Mouse (Mus musculus) stomach, embryonic 15.5 days (tissue): ENCODE results near the gene Ugt1a1. TPM values are rescaled to one million over a fixed set of nuclear protein-coding genes. Genes with fewer than 3 reads are reported as not detected.

Source experiments
- ATAC-seq: fragments of 200-750 bp; cut with Nextera tagmentation; 2 replicates; pipeline ENCODE4 v1.8.0; 2017; ENCODE audit warnings: low read depth, moderate number of reproducible peaks, moderate TSS enrichment; ENCODE audit not compliant: insufficient read depth, low FRiP score
- H3K27ac ChIP-seq: fragments of 300-500 bp; sonication (generic); 2 replicates; pipeline ENCODE4 v1.5.1; 2015; ENCODE audit warnings: mild to moderate bottlenecking, inconsistent platforms
- H3K27me3 ChIP-seq: fragments of 300-500 bp; sonication (generic); replicated peaks from 2 replicates; pipeline ENCODE4 v1.6.1; 2015; ENCODE audit warnings: inconsistent platforms
- H3K36me3 ChIP-seq: fragments of 300-500 bp; sonication (generic); 2 replicates; pipeline ENCODE4 v1.6.1; 2015; ENCODE audit warnings: inconsistent platforms
- H3K4me1 ChIP-seq: fragments of 300-500 bp; sonication (generic); 2 replicates; pipeline ENCODE4 v1.6.1; 2015; ENCODE audit warnings: inconsistent platforms
- H3K4me2 ChIP-seq: fragments of 300-500 bp; sonication (generic); 2 replicates; pipeline ENCODE4 v1.6.1; 2015; ENCODE audit warnings: mild to moderate bottlenecking, inconsistent platforms
- H3K4me3 ChIP-seq: fragments of 300-500 bp; sonication (generic); replicated peaks from 2 replicates; pipeline ENCODE4 v1.5.1; 2015; ENCODE audit warnings: inconsistent platforms
- H3K9ac ChIP-seq: fragments of 300-500 bp; sonication (generic); 2 replicates; pipeline ENCODE4 v1.6.1; 2015; ENCODE audit warnings: inconsistent platforms
- H3K9me3 ChIP-seq: fragments of 300-500 bp; sonication (generic); 2 replicates; pipeline ENCODE4 v1.6.1; 2016; ENCODE audit warnings: inconsistent platforms
- WGBS: fragments of 180-500 bp; shearing (Covaris S2); methylation state at CpG from one replicate; pipeline ENCODE4 v1.1.7; 2015; 5-methylcytosine and 5-hydroxymethylcytosine counted together
- polyA plus RNA-seq: library from polyadenylated mRNA; unstranded; fragments of >200 nt; fragmentation: Nextera tagmentation; extraction: Ambion mirVana; gene quantifications from 2 replicates; pipeline ENCODE4 v1.2.1, GENCODE M21; 2015

Ugt1a1 gene
- polyA plus RNA-seq, 1 experiment from 2014 or later: 5.3 TPM

DNA sequence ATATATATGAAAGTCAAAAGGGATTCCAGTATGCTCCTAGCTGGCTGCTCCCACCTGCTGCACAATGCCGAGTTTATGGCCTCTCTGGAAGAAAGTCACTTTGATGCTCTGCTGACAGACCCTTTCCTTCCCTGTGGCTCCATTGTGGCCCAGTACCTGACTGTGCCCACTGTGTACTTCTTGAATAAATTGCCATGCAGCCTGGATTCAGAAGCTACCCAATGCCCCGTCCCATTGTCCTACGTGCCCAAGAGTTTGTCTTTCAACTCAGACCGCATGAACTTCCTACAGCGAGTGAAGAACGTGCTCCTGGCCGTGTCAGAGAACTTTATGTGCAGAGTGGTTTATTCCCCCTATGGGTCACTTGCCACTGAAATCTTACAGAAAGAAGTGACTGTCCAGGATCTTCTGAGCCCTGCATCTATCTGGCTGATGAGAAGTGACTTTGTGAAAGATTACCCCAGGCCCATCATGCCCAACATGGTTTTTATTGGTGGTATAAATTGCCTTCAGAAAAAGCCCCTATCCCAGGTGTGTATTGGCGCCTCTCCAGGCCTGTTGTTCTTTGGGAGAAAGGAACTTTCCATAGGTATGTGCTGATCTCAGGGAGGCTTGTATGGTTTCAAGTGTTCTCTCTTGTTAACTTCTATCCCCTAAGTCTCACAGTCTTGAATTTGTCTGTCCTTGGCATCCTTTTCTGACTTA lies 734 bp downstream of the Ugt1a1 start:
- H3K36me3 ChIP-seq: no peaks in the 10 kb centered on the region
- 61% methylated on average over 8 of the region's 8 CpGs for WGBS
- 0 out of 2 replicates have a peak, but pooled peaks have one; percentile 6 for ATAC-seq
- no peak overlapping the region for H3K27ac ChIP-seq
- H3K4me1 ChIP-seq: no peaks in the 10 kb centered on the region
- no peaks in the 10 kb centered on the region for H3K27me3 ChIP-seq
- peaks cover 14% of the 10 kb centered on the region for H3K9me3 ChIP-seq
- H3K9ac ChIP-seq: no peak overlapping the region
- no peak overlapping the region for H3K4me2 ChIP-seq
- H3K4me3 ChIP-seq: no peak overlapping the region

DNA sequence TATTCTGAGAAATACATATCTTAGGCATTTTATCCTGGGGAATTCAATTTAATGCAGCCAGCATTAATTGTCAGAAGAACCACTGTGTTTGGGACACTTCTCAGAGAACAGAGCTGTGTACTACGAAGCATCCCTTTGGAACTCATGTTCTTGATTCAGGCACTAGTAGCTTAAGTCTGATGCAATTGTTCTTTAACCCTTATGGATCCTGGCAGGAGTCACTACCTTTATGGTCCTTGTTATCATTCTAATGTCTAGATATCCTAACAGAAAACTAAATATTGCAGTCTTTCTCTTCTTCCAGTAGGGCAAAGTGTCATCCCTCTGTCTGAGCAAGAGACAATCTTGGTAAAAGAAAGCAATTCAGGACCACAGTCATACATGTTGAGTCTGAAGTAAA lies 1.3 kb downstream of the Ugt1a1 start:
- no peaks in the 10 kb centered on the region for H3K27me3 ChIP-seq
- no peak overlapping the region for H3K4me3 ChIP-seq
- WGBS: 76% methylated on average over 1 of the region's 1 CpGs
- no peaks in the 10 kb centered on the region for H3K36me3 ChIP-seq
- peaks cover 16% of the 10 kb centered on the region for H3K9me3 ChIP-seq
- no peak overlapping the region for H3K4me2 ChIP-seq
- no peak for ATAC-seq
- H3K4me1 ChIP-seq: no peaks in the 10 kb centered on the region
- H3K9ac ChIP-seq: no peak overlapping the region
- no peak overlapping the region for H3K27ac ChIP-seq

DNA sequence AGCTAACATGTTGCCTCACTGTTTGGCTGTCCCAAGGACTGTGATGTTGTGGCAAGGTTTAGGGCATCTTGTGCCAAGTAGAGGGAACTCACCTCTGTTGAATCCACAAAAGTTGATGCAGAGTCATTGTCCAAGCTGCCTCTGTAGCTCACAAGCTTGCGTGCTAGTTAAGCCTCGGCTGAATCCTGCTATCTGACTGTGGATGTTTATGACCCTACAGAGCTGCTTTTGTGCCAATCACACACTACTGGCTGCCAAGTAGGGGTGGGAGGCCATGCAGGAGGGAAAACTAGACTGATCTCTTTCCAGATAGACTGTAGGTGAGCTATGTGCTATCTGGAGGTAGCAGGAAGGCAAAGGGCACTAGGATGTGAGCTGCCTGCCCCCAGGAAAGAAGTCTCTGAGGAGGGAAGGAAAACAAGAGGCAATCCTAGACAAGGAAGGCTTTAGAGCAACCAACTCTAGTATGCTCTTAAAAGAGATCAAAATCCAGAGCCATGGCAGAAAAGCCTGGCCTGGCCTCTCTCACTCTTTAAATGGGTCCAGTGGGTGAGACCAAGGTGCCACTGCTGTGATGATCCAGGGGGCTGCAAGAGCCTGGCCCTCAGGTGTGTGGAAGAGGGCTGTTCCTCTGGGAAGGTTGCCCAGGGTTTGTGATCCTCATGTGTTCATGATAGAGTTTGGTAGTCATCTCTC lies 2.2 kb downstream of the Ugt1a1 start:
- Histone ChIP-seq H3K4me2 (no peak overlapping the region), H3K9ac (no peak overlapping the region), H3K27me3 (no peaks in the 10 kb centered on the region), H3K36me3 (no peaks in the 10 kb centered on the region), H3K4me3 (no peak overlapping the region), H3K4me1 (no peaks in the 10 kb centered on the region), H3K9me3 (peaks cover 16% of the 10 kb centered on the region), H3K27ac (no peak overlapping the region)
- WGBS: 76% methylated on average over 2 of the region's 2 CpGs
- ATAC-seq: no peak

DNA sequence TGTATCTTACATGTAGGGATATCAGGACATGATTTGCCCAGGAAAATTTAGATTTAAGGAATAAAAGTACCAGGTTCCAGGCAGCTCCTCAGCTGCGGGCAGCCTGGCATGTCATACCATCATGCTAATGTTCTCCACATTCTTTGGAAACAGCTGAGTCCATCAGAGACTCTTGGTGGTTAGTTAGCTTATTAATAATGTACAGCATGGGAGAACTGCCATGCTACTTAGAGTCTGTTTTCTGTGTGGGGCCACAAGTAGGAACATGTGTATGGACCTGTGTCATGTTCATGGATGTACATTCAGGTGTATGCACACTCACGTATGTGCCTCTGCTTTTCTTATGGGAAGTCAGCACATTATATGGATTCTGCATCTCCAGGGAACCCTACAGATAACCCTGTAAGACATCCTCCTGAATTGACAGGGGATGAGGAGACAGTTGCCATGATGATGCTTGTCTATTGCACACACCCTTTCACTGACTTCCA lies 2.7 kb downstream of the Ugt1a1 start:
- Histone ChIP-seq H3K9ac (no peak overlapping the region), H3K27ac (no peak overlapping the region), H3K4me2 (no peak overlapping the region), H3K36me3 (no peaks in the 10 kb centered on the region), H3K27me3 (no peaks in the 10 kb centered on the region), H3K4me3 (no peak overlapping the region), H3K9me3 (peaks cover 16% of the 10 kb centered on the region), H3K4me1 (no peaks in the 10 kb centered on the region)
- ATAC-seq: no peak
- 74% methylated on average over 2 of the region's 2 CpGs for WGBS

DNA sequence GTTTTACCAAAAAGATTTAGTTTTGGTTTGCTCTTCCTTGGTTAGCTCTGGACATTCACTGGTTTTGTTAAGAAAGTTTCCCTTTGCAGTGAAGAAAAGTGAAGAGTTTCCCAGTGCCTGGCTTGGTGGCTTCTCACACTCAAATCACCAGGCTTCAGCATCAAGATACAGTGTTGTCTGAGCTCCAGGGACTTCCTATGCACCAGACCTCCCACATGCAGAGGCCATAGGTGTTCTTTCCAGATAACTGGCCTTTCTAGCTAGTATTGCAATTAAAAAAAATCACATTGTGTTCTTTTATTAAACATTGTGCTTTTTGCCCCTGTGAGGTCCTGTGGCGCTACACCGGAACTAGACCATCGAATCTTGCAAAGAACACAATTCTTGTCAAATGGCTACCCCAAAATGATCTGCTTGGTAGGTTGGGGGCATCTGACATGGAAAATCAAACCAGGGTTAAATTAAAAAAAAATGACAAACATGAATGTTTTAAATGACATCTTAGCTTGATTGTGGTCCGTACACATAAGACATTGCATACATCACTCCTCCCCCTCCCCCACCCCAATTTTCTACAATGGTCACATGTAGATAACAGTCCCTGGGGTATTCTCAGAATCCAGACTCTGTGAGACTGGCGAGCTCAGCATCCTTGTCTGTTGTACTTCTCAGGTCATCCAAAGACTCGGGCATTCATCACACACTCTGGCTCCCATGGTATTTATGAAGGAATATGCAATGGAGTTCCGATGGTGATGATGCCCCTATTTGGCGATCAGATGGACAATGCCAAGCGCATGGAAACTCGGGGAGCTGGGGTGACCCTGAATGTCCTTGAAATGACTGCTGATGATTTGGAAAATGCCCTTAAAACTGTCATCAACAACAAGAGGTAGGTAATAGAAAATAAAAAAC lies 4.0 kb downstream of the Ugt1a1 start:
- Histone ChIP-seq H3K36me3 (no peaks in the 10 kb centered on the region), H3K9ac (no peak overlapping the region), H3K4me1 (no peaks in the 10 kb centered on the region), H3K9me3 (peaks cover 16% of the 10 kb centered on the region), H3K4me2 (no peak overlapping the region), H3K27ac (no peak overlapping the region), H3K4me3 (no peak overlapping the region), H3K27me3 (no peaks in the 10 kb centered on the region)
- no peak for ATAC-seq
- WGBS: 70% methylated on average over 10 of the region's 10 CpGs

DNA sequence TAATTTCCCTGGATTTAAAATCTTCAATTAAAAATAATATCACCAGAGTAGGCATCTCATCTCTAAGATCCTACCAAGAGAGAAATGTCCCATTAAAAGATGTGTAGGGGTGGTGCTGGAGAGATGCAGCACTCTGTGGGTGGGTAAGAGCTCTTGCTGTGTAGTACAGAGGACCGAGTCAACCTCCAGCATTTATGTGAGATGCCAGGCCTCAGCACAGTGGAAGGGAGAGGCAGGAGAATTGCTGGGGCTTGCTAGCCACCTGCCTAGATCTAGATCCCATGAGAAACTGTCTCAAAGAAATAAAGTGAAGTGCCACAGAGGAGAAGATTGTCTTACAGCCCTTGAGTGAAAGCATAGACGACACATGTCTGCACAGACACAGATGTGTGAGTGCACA lies 4.8 kb downstream of the Ugt1a1 start:
- Histone ChIP-seq H3K36me3 (no peaks in the 10 kb centered on the region), H3K4me1 (no peaks in the 10 kb centered on the region), H3K27ac (no peak overlapping the region), H3K4me2 (no peak overlapping the region), H3K9ac (no peak overlapping the region), H3K9me3 (peaks cover 16% of the 10 kb centered on the region), H3K4me3 (no peak overlapping the region), H3K27me3 (no peaks in the 10 kb centered on the region)
- 60% methylated on average over 2 of the region's 2 CpGs for WGBS
- no peak for ATAC-seq

DNA sequence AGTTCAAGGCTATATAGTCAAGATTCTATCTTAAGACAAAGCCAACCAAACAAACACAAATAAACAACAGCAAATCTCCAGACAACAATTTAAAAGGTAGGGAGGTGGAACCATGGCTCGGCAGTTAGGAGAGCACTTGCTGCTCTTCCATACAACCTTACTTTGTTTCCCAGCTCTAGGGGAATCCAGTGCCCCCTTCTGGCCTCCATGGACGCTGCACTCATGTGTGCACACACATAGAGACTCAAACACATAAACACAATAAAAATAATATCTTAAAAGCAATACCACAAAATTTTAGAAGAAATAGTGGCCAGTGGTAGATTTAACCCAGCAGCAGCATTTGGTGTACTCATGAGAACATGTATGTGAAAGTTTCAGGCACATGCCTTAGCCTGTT lies 5.4 kb downstream of the Ugt1a1 start:
- Histone ChIP-seq H3K4me1 (no peaks in the 10 kb centered on the region), H3K4me3 (no peak overlapping the region), H3K4me2 (no peak overlapping the region), H3K27me3 (no peaks in the 10 kb centered on the region), H3K27ac (no peak overlapping the region), H3K9ac (no peak overlapping the region), H3K9me3 (peaks cover 16% of the 10 kb centered on the region), H3K36me3 (no peaks in the 10 kb centered on the region)
- 63% methylated on average over 2 of the region's 2 CpGs for WGBS
- ATAC-seq: no peak

DNA sequence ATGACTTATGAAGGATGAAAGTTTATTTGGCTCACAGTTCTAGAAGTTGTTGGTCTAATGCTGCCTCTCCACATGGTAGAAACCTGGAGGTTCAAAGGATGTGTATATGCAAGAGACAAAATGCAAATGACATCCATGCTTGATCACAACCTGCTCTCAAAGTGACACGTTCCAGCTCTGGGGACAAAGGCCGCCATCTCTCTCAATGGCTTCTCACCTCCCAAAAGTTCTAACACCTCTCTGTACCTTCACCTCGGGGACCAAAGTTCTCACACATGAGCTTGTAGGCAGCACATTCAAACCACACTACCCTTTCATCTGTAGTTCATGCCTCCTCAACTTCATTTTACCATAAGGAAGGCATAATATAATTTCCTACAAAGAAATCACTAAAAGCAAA lies 5.8 kb downstream of the Ugt1a1 start:
- no peaks in the 10 kb centered on the region for H3K4me1 ChIP-seq
- no peak overlapping the region for H3K27ac ChIP-seq
- no peak overlapping the region for H3K4me2 ChIP-seq
- peaks cover 16% of the 10 kb centered on the region for H3K9me3 ChIP-seq
- ATAC-seq: no peak
- no peaks in the 10 kb centered on the region for H3K36me3 ChIP-seq
- WGBS: 37% methylated on average over 3 of the region's 3 CpGs
- no peak overlapping the region for H3K9ac ChIP-seq
- H3K27me3 ChIP-seq: no peaks in the 10 kb centered on the region
- H3K4me3 ChIP-seq: no peak overlapping the region

DNA sequence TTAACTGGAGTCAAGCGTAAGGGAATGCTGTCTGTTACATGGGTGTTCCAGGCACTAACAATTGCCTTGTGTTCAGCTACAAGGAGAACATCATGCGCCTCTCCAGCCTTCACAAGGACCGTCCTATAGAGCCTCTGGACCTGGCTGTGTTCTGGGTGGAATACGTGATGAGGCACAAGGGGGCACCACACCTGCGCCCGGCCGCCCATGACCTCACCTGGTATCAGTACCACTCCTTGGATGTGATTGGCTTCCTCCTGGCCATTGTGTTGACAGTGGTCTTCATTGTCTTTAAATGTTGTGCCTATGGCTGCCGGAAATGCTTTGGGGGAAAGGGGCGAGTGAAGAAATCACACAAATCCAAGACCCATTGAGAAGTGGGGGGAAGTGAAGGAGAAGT lies 6.3 kb downstream of the Ugt1a1 start:
- no peak for ATAC-seq
- H3K27ac ChIP-seq: no peak overlapping the region
- no peak overlapping the region for H3K9ac ChIP-seq
- no peaks in the 10 kb centered on the region for H3K36me3 ChIP-seq
- 74% methylated on average over 9 of the region's 9 CpGs for WGBS
- no peak overlapping the region for H3K4me3 ChIP-seq
- no peaks in the 10 kb centered on the region for H3K4me1 ChIP-seq
- no peaks in the 10 kb centered on the region for H3K27me3 ChIP-seq
- peaks cover 16% of the 10 kb centered on the region for H3K9me3 ChIP-seq
- no peak overlapping the region for H3K4me2 ChIP-seq

DNA sequence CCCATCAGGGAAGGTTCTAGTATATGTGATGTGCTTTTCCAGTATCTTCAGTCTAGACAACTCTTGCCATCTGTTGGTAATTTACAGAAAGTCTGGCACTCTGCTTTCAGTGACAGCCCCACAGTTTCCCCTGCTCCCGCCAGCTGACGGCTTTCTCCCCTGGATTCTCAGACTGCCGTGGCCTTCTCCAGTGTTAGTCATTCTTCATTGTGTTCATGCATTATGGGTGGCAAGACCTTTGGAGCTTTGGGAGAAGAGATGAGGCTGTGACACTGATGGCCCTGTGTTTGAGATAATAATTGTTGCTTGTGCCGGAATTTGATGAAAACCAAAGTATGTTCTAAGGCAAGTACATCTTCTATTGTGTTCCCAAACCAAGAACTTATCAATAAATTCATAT lies 6.8 kb downstream of the Ugt1a1 start:
- no peak overlapping the region for H3K27ac ChIP-seq
- WGBS: 50% methylated on average over 4 of the region's 4 CpGs
- H3K36me3 ChIP-seq: no peaks in the 10 kb centered on the region

DNA sequence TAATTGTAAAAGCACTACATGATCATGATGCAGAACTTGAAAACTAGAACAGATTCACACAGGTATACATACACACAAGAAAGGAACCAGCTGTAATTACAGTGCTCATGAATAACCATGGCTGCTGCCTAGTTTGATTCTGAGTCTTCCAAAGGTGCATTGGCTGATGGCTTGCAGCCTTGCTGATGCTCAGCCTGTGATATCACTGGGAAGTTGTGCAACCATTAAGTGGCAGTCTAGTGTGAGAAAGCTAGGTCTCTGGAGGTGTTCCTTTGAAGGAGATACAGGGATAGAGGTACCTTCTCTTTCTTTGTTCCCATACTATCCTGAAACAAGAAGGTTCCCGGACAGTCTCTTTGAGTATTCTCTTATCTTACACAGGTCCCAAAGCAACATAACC lies 7.3 kb downstream of the Ugt1a1 start:
- Histone ChIP-seq H3K4me3 (no peak overlapping the region), H3K9ac (no peak overlapping the region), H3K27me3 (no peaks in the 10 kb centered on the region), H3K4me2 (no peak overlapping the region), H3K4me1 (no peaks in the 10 kb centered on the region), H3K36me3 (no peaks in the 10 kb centered on the region), H3K9me3 (peaks cover 12% of the 10 kb centered on the region), H3K27ac (no peak overlapping the region)
- no peak for ATAC-seq
- 15% methylated on average over 1 of the region's 1 CpGs for WGBS

More for the DNA sequence above, 6.8 kb downstream of the Ugt1a1 start:
- Histone ChIP-seq H3K4me3 (no peak overlapping the region), H3K4me2 (no peak overlapping the region), H3K9me3 (peaks cover 12% of the 10 kb centered on the region), H3K9ac (no peak overlapping the region), H3K4me1 (no peaks in the 10 kb centered on the region), H3K27me3 (no peaks in the 10 kb centered on the region)
- ATAC-seq: no peak

DNA sequence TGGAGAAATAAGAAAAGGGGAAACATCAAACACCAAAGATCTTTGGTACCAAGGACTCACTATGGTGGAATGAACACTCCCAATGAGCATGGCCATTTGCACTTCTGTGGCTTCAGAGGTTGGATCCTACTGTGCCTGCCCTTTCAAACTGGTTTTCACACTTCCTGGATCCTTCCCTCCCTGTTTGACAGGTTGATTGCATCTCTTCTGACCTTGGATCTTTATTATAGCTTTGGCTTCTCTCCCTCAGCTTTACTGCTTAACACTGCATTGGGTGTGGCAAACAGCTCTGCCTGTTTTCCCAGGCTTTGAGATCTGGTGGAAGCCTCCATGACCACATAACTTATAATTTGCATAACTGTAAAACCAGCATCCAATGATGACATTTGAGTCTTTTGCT lies 8.6 kb downstream of the Ugt1a1 start:
- Histone ChIP-seq H3K9me3 (peaks cover 12% of the 10 kb centered on the region), H3K4me2 (no peak overlapping the region), H3K36me3 (no peaks in the 10 kb centered on the region), H3K27ac (no peak overlapping the region), H3K9ac (no peak overlapping the region), H3K4me3 (no peak overlapping the region), H3K27me3 (no peaks in the 10 kb centered on the region), H3K4me1 (no peaks in the 10 kb centered on the region)
- no peak for ATAC-seq
